23 mouse cellular contexts compared by ENCODE assay signal in the genomic region with DNA sequence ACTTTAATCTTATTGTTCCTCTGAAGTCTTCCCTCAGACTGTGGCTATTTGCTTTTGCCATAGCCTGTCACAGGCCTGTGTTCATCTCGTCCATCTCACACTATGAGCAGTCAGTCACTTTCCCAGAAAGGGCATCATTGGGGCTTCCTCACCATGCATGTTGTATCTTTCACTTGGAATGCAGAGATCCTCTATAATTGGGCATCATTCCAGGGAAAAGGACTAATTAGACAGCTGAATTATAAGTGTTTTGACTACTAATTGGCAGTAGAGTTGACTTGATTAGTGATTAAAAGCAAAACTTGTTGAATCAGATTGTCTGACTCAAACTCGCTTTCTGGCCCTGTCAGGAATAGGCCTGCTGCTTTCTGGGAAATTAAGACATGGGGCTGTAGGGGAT. TPM values are rescaled to one million over a fixed set of nuclear protein-coding genes. Genes with fewer than 3 reads are reported as not detected.
DNase-seq lines count a peak whose midpoint lies in the region; ATAC-seq and TF ChIP-seq lines count a peak whose summit lies in the region.
"Had no signal": no experiment of that assay in that cellular context is flagged by ENCODE, and none has a peak within 500 bp of the region (broad histone marks: within the 10 kb centered on the region; RNA-seq: fewer than 3 reads in every experiment).

No protein-coding gene starts in this region.

- no peak overlapping the region for H3K4me2 ChIP-seq in forebrain, embryonic 13.5 days
- H3K4me2 ChIP-seq in forebrain, embryonic 15.5 days (replicated peaks): no peak overlapping the region
- H3K4me2 ChIP-seq in forebrain, postnatal 0 days (ENCODE audit: low read depth): no peak overlapping the region
- no peak overlapping the region for H3K4me2 ChIP-seq in forebrain, embryonic 16.5 days (ENCODE audit: low read length)
- H3K4me2 ChIP-seq: embryonic facial prominence, embryonic 13.5 days; embryonic facial prominence, embryonic 15.5 days had no signal

- no peak overlapping the region for H3K4me3 ChIP-seq in forebrain, embryonic 13.5 days
- H3K4me3 ChIP-seq in forebrain, embryonic 15.5 days: no peak overlapping the region
- no peak overlapping the region for H3K4me3 ChIP-seq in forebrain, postnatal 0 days (ENCODE audit: low read depth, low read length)
- H3K4me3 ChIP-seq in forebrain, embryonic 16.5 days (replicated peaks; ENCODE audit: low read length): no peak overlapping the region
- H3K4me3 ChIP-seq: embryonic facial prominence, embryonic 13.5 days; embryonic facial prominence, embryonic 15.5 days; erythroblast, embryonic 14.5 days; forebrain, embryonic 10.5 days had no signal

- H3K9me3 ChIP-seq in forebrain, embryonic 13.5 days (replicated peaks): no peaks in the 10 kb centered on the region
- no peaks in the 10 kb centered on the region for H3K9me3 ChIP-seq in forebrain, embryonic 15.5 days
- no peaks in the 10 kb centered on the region for H3K9me3 ChIP-seq in forebrain, postnatal 0 days (ENCODE audit: low read length)
- H3K9me3 ChIP-seq in forebrain, embryonic 16.5 days (ENCODE audit: control insufficient read depth, low read length): no peaks in the 10 kb centered on the region
- H3K9me3 ChIP-seq: embryonic facial prominence, embryonic 13.5 days; embryonic facial prominence, embryonic 15.5 days; forebrain, embryonic 10.5 days; G1E had no signal

- no peak overlapping the region for H3K9ac ChIP-seq in forebrain, embryonic 13.5 days
- no peak overlapping the region for H3K9ac ChIP-seq in forebrain, embryonic 15.5 days (replicated peaks)
- no peak overlapping the region for H3K9ac ChIP-seq in forebrain, postnatal 0 days
- H3K9ac ChIP-seq in forebrain, embryonic 16.5 days (replicated peaks; ENCODE audit: low read depth, low read length): no peak overlapping the region
- H3K9ac ChIP-seq: embryonic facial prominence, embryonic 13.5 days; embryonic facial prominence, embryonic 15.5 days had no signal

- DNase-seq in forebrain, postnatal 0 days: peak; percentile 30
- DNase-seq in Muller cell, postnatal 12 days (ENCODE audit: inconsistent ontology term): peak; percentile 80
- DNase-seq in cerebellum, adult 9-10 months: no peak
- DNase-seq: adrenal gland, adult 2 months; adrenal gland, postnatal 10 days; adrenal gland, postnatal 25 days; B cell, adult 2 months; cerebellum, adult 11-12 months; cerebellum, adult 2 months; cerebellum, adult 9-11 months; cerebellum, postnatal 14 days; cerebellum, postnatal 36 days; embryo, embryonic 11 days had no signal

- no peak overlapping the region for H3K27ac ChIP-seq in forebrain, embryonic 13.5 days
- no peak overlapping the region for H3K27ac ChIP-seq in forebrain, embryonic 15.5 days (replicated peaks)
- no peak overlapping the region for H3K27ac ChIP-seq in forebrain, postnatal 0 days (ENCODE audit: low read depth, low read length)
- H3K27ac ChIP-seq in forebrain, embryonic 16.5 days (ENCODE audit: low read length): no peak overlapping the region
- H3K27ac ChIP-seq: embryonic facial prominence, embryonic 13.5 days; embryonic facial prominence, embryonic 15.5 days; forebrain, embryonic 10.5 days had no signal

- H3K36me3 ChIP-seq in forebrain, embryonic 13.5 days (ENCODE audit: poor library complexity, severe bottlenecking): peaks cover 75% of the 10 kb centered on the region
- H3K36me3 ChIP-seq in forebrain, embryonic 15.5 days: peaks cover 69% of the 10 kb centered on the region
- peaks cover 61% of the 10 kb centered on the region for H3K36me3 ChIP-seq in forebrain, postnatal 0 days (ENCODE audit: insufficient read depth)
- peaks cover 49% of the 10 kb centered on the region for H3K36me3 ChIP-seq in forebrain, embryonic 16.5 days (ENCODE audit: control insufficient read depth, insufficient read depth)

- 43% methylated on average over 2 of the region's 2 CpGs for WGBS in forebrain, embryonic 13.5 days
- WGBS in forebrain, embryonic 15.5 days: 31% methylated on average over 2 of the region's 2 CpGs
- 16% methylated on average over 2 of the region's 2 CpGs for WGBS in forebrain, postnatal 0 days
- 23% methylated on average over 2 of the region's 2 CpGs for WGBS in forebrain, embryonic 16.5 days

- peaks cover 11% of the 10 kb centered on the region for H3K4me1 ChIP-seq in forebrain, embryonic 13.5 days
- peaks cover 10% of the 10 kb centered on the region; the same call in 1 of the 2 replicates for H3K4me1 ChIP-seq in forebrain, embryonic 15.5 days
- no peaks in the 10 kb centered on the region for H3K4me1 ChIP-seq in forebrain, postnatal 0 days (ENCODE audit: insufficient read depth)
- peaks cover 5% of the 10 kb centered on the region; the same call in 1 of the 2 replicates for H3K4me1 ChIP-seq in forebrain, embryonic 16.5 days (replicated peaks; ENCODE audit: control insufficient read depth, insufficient read depth, low read length)
- H3K4me1 ChIP-seq: embryonic facial prominence, embryonic 13.5 days; embryonic facial prominence, embryonic 15.5 days; forebrain, embryonic 10.5 days had no signal

- H3K27me3 ChIP-seq in forebrain, embryonic 13.5 days: no peaks in the 10 kb centered on the region
- H3K27me3 ChIP-seq in forebrain, embryonic 15.5 days: no peaks in the 10 kb centered on the region
- H3K27me3 ChIP-seq in forebrain, postnatal 0 days (ENCODE audit: insufficient read depth, low read length): no peaks in the 10 kb centered on the region
- H3K27me3 ChIP-seq in forebrain, embryonic 16.5 days (replicated peaks; ENCODE audit: control insufficient read depth, insufficient read depth, low read length): no peaks in the 10 kb centered on the region
- H3K27me3 ChIP-seq: CH12.LX; embryonic facial prominence, embryonic 13.5 days; embryonic facial prominence, embryonic 15.5 days had no signal

- peak; percentile 41; the same call in 1 of the 2 replicates for ATAC-seq in forebrain, embryonic 13.5 days
- ATAC-seq in forebrain, embryonic 15.5 days (replicated peaks): no peak; the same call in 1 of the 2 replicates
- no peak for ATAC-seq in forebrain, postnatal 0 days
- ATAC-seq in forebrain, embryonic 16.5 days: no peak
- ATAC-seq: CD4-positive, CD25-positive, alpha-beta regulatory T cell, adult 4 months had no signal

- no peak for TF ChIP-seq CTCF in forebrain, postnatal 0 days (IDR thresholded peaks at IDR 0.05; ENCODE audit: low read depth)

RNA-seq across cellular contexts. Expression of gene Rbm33, which starts 43.8 kb away (rescaled TPM):
- polyA plus RNA-seq in forebrain, embryonic 13.5 days (2015; fragmentation: Nextera tagmentation; extraction: Ambion mirVana): 20.5 and 21.1 TPM in 2 replicates
- 17.5 and 19.6 TPM in 2 replicates for polyA plus RNA-seq in forebrain, embryonic 15.5 days (2015; fragmentation: Nextera tagmentation; extraction: Ambion mirVana)
- 25.9 and 41.7 TPM in 2 replicates for total RNA-seq in forebrain, postnatal 0 days (2014; rRNA removed)
- polyA plus RNA-seq in forebrain, postnatal 0 days (2015; fragmentation: Nextera tagmentation; extraction: Ambion mirVana): 11.4 and 12.5 TPM in 2 replicates
- 18.8 and 19.2 TPM in 2 replicates for polyA plus RNA-seq in forebrain, embryonic 16.5 days (2015; fragmentation: Nextera tagmentation; extraction: Ambion mirVana)
